Mouse (Mus musculus) ES-CJ7 (cell line): ENCODE measurements around the gene 4933417A18Rik.
"Not testable (repeated sequence)": the region's sequence is repeated elsewhere in the genome, so short reads cannot be mapped to it uniquely, and the experiment has no call there.

Source experiments
- DNase-seq: peaks from one replicate; pipeline ENCODE4 v3.0.0; 2011; ENCODE audit warnings: low read depth, low spot score

4933417A18Rik gene

DNA sequence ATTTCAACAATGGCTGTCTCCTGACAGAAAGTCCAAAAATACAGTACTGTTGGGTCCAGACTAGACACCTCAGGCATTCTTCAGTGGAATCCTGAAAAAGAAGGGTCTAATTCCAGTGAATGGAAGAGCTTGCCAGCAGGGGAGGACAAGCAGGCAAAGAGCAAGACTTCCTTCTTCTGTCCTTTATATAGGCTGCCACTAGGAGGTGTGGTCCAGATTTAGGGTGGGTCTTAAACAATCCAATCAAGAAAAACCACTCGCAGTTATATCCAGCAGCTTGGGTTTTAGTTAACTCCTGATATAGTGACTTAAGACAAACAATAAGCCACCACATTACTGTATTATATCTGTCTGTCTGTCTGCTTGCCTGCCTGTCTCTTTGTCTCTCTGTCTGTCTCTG lies 49.6 kb downstream of the 4933417A18Rik start:
- peak; percentile 54 for DNase-seq

- no peak for DNase-seq
Observed at GRCm38 (mm10) chr13:34976116-34976515, 51.9 kb downstream of the 4933417A18Rik start.

DNA sequence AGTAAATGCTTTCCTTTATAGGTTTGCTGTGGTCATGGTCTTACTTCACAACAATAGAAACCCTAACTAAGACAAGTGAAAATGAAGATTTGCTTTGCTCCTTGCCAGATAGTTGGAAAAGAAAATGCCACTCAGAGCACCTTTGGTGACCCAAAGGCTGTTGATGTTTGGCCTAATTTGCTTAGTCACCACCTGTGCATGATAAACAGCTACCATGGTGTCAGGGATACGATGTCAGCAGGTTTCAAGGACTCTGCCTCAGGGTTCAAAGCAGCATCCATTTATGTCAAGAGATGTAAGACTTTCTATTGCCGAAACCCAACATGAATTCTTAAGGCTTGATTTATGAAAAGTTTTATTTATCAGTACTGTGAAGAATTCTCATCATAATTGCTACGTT lies 53.2 kb downstream of the 4933417A18Rik start:
- DNase-seq: no peak

GRCm38 (mm10) chr13:34978635-34979034 lies 54.4 kb downstream of the 4933417A18Rik start:
- peak; percentile 53 for DNase-seq

DNA sequence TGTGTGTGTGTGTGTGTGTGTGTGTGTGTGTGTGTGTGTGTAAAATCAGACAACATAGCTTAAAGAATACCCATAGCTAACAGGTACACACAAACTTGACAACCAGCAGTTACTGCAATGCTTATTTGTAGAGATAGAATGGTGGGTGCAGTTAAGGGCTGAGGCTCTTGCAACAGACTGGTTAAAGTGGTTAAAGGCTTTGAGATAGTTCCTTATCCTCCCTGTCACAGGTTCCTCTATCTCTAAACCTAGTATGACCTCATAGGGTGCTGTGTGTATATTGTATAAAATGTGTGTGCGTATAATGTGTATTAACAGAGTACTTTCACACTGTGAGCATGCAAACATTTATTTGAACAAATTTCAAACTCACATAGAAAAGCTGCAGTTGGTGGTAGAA lies 59.3 kb downstream of the 4933417A18Rik start:
- not testable (repeated sequence) for DNase-seq

DNA sequence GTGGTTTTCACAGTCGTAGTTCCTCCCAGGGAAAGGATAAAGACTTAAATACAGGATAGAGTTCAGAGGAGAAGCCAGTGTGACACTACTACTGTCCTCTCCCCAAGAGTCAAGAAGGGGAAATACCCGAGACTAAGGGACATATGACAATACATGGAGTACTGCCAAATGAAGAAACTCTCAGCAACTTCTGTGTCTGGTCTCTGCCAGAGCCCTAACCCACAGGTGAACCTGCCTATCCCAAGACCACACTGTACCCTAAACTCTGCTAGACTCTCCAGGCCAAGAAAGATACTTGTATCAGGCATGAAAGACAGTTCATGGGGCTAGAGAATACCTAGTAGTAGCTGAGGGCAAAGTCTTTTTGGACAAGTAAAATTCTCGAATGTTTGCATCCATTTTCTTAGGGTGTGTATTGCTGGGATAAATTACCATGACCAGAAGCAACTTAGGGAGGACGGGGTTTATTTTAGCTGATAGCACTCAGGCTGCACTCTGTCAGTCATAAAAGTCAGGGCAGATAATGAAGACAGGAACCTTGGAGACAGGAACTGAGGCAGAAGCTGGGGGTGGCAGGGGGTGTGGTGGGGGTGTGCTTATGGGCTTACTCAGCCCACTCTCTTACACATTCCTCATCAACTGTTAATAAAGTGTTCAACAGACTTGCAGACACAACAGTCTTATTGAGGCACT lies 67.5 kb downstream of the 4933417A18Rik start:
- no peak for DNase-seq

DNA sequence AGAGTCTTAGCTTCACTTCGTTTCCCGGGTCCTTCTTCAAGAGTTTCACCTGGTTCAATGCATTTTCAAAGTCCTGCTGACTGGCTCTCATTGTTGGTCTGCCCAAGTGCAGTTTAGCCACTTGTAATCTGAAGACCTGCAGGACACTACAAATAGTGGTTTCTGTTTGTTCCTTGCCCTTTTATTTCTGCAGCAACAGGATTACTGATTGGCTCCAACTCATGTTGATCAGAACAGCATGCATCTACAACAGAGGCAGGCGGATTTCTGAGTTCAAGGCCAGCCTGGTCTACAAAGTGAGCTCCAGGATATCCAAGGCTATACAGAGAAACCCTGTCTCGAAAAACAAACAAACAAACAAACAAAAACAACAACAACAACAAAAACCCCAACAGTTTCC lies 68.9 kb downstream of the 4933417A18Rik start:
- DNase-seq: no peak

GRCm38 (mm10) chr13:34993595-34993982 lies 69.4 kb downstream of the 4933417A18Rik start:
- DNase-seq: no peak

GRCm38 (mm10) chr13:34993983-34994811 lies 70.0 kb downstream of the 4933417A18Rik start:
- DNase-seq: peak; percentile 96

GRCm38 (mm10) chr13:34995925-34996324 lies 71.7 kb downstream of the 4933417A18Rik start:
- no peak for DNase-seq
